Mouse (Mus musculus) small intestine, adult 2 months (tissue): ENCODE results near the gene Wwox.

Experiments used
- CTCF ChIP-seq: fragments of 200-500 bp; IDR thresholded peaks from 2 replicates; pipeline ENCODE4 v1.5.1; 2012; ENCODE audit warnings: low read depth, mild to moderate bottlenecking, control low read depth, inconsistent platforms, low read length, moderate library complexity, mixed read lengths; ENCODE audit not compliant: insufficient replicate concordance, insufficient read length; ENCODE audit errors: extremely low read depth
- POLR2A ChIP-seq: fragments of 200-500 bp; IDR thresholded peaks from 2 replicates; pipeline ENCODE4 v1.6.1; 2012; ENCODE audit warnings: low read depth, mild to moderate bottlenecking, control low read depth, inconsistent platforms, low read length, moderate library complexity

GRCm38 (mm10) chr8:115150446-115151109, 711.1 kb downstream of the Wwox start:
- TF ChIP-seq CTCF (no peak), POLR2A (no peak)
